8 mouse cellular contexts compared by ENCODE assay signal in the genomic region with DNA sequence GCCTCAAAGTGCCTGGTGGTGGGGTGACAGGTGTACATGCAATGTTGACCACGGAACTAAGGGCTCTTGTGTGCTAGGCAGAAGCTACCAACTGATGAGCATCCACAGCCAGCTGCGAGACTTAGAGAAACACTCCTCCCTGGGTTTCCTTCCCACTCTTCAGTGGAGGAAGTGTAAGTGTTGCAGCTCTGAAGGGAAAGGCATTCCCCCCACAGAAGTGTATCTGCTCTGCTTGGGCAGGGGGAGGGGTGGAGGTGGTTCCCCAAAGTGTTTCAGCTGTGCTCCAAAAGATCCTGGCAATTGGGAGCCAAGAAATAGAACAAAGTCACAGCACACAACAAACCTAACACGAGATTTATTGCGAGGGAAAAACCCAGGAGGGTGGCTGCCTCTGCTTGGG. TPM values are rescaled to one million over a fixed set of nuclear protein-coding genes. Genes with fewer than 3 reads are reported as not detected.
DNase-seq lines count a peak whose midpoint lies in the region; ATAC-seq and TF ChIP-seq lines count a peak whose summit lies in the region.

No protein-coding gene starts in this region.

- H3K36me3 ChIP-seq in kidney, embryonic 14.5 days (ENCODE audit: control insufficient read depth, insufficient read depth, low read length): peaks cover 14% of the 10 kb centered on the region
- H3K36me3 ChIP-seq in kidney, adult 2 months (ENCODE audit: control insufficient read depth, insufficient read depth, low read length): no peaks in the 10 kb centered on the region
- no peaks in the 10 kb centered on the region for H3K36me3 ChIP-seq in hindbrain, embryonic 15.5 days
- H3K36me3 ChIP-seq in midbrain, embryonic 14.5 days (ENCODE audit: control insufficient read depth, insufficient read depth, low read length): peaks cover 5% of the 10 kb centered on the region; the same call in 1 of the 2 replicates

- 56% methylated on average over 4 of the region's 4 CpGs for WGBS in kidney, embryonic 14.5 days
- WGBS in kidney, adult 2 months: 53% methylated on average over 4 of the region's 4 CpGs
- 69% methylated on average over 4 of the region's 4 CpGs for WGBS in hindbrain, embryonic 15.5 days
- WGBS in midbrain, embryonic 14.5 days: 74% methylated on average over 4 of the region's 4 CpGs

- H3K27me3 ChIP-seq in kidney, embryonic 14.5 days (ENCODE audit: control insufficient read depth, insufficient read depth, low read length): no peaks in the 10 kb centered on the region
- H3K27me3 ChIP-seq in kidney, adult 2 months (replicated peaks; ENCODE audit: control insufficient read depth, insufficient read depth, low read length): no peaks in the 10 kb centered on the region
- H3K27me3 ChIP-seq in hindbrain, embryonic 15.5 days: 0 out of 2 replicates have a peak, but pooled peaks cover 5% of the 10 kb centered on the region
- no peaks in the 10 kb centered on the region for H3K27me3 ChIP-seq in midbrain, embryonic 14.5 days (ENCODE audit: control insufficient read depth, insufficient read depth, low read length)

- peaks cover 32% of the 10 kb centered on the region for H3K4me1 ChIP-seq in kidney, embryonic 14.5 days (ENCODE audit: control insufficient read depth, insufficient read depth, low read length)
- peaks cover 33% of the 10 kb centered on the region for H3K4me1 ChIP-seq in kidney, adult 2 months (ENCODE audit: control insufficient read depth, insufficient read depth, low read length)
- H3K4me1 ChIP-seq in brown adipose tissue, adult 24 weeks (ENCODE audit: control insufficient read depth, insufficient read depth, insufficient read length, low read length): peaks cover 20% of the 10 kb centered on the region
- peaks cover 44% of the 10 kb centered on the region for H3K4me1 ChIP-seq in hindbrain, embryonic 15.5 days (replicated peaks)
- peaks cover 30% of the 10 kb centered on the region for H3K4me1 ChIP-seq in midbrain, embryonic 14.5 days (ENCODE audit: control insufficient read depth, insufficient read depth, low read length)

- no peak overlapping the region for H3K27ac ChIP-seq in kidney, embryonic 14.5 days (ENCODE audit: low read depth, low read length)
- H3K27ac ChIP-seq in kidney, adult 2 months (ENCODE audit: insufficient read depth, low read depth, low read length): no peak overlapping the region
- no peak overlapping the region for H3K27ac ChIP-seq in brown adipose tissue, adult 24 weeks (replicated peaks; ENCODE audit: low read depth, low read length)
- peak overlapping the region; percentile 90 for H3K27ac ChIP-seq in hindbrain, embryonic 15.5 days (replicated peaks)
- peak overlapping the region; percentile 77 for H3K27ac ChIP-seq in midbrain, embryonic 14.5 days (replicated peaks; ENCODE audit: low read depth, low read length)

- TF ChIP-seq POLR2A in kidney, adult 2 months (IDR thresholded peaks at IDR 0.05; ENCODE audit: low read depth, low read length): no peak

- H3K9ac ChIP-seq in kidney, embryonic 14.5 days (ENCODE audit: low read depth, low read length): peak overlapping the region; percentile 62; the same call in 1 of the 2 replicates
- H3K9ac ChIP-seq in hindbrain, embryonic 15.5 days: peak overlapping the region; percentile 67
- H3K9ac ChIP-seq in midbrain, embryonic 14.5 days (replicated peaks; ENCODE audit: low read length): peak overlapping the region; percentile 67

- peak overlapping the region; percentile 72 for H3K4me2 ChIP-seq in kidney, embryonic 14.5 days (replicated peaks; ENCODE audit: low read depth, low read length)
- H3K4me2 ChIP-seq in hindbrain, embryonic 15.5 days: peak overlapping the region; percentile 99
- peak overlapping the region; percentile 99 for H3K4me2 ChIP-seq in midbrain, embryonic 14.5 days (ENCODE audit: low read length)

- TF ChIP-seq CTCF in kidney, adult 2 months (conservative IDR thresholded peaks at IDR 0.05; ENCODE audit: insufficient read depth, insufficient read length, low read depth, low read length): no peak

- DNase-seq in kidney, adult 2 months: no peak
- no peak for DNase-seq in midbrain, embryonic 14.5 days
- DNase-seq in embryo, embryonic 10 days (ENCODE audit: low spot score): no peak
- DNase-seq in layer of hippocampus, adult 9-11 months: no peak
- DNase-seq in lung, postnatal 4 days: no peak

- no peaks in the 10 kb centered on the region for H3K9me3 ChIP-seq in kidney, embryonic 14.5 days (ENCODE audit: control insufficient read depth, low read length)
- no peaks in the 10 kb centered on the region for H3K9me3 ChIP-seq in hindbrain, embryonic 15.5 days
- no peaks in the 10 kb centered on the region for H3K9me3 ChIP-seq in midbrain, embryonic 14.5 days (ENCODE audit: control insufficient read depth, low read length)

- H3K4me3 ChIP-seq in kidney, embryonic 14.5 days (ENCODE audit: low read length): peak overlapping the region; percentile 96
- H3K4me3 ChIP-seq in kidney, adult 2 months (ENCODE audit: insufficient read depth, low read depth, low read length): no peak overlapping the region
- peak overlapping the region; percentile 63; the same call in 1 of the 2 replicates for H3K4me3 ChIP-seq in brown adipose tissue, adult 24 weeks (ENCODE audit: insufficient read depth, low read depth, low read length)
- H3K4me3 ChIP-seq in hindbrain, embryonic 15.5 days: peak overlapping the region; percentile 100
- H3K4me3 ChIP-seq in midbrain, embryonic 14.5 days (replicated peaks; ENCODE audit: low read depth, low read length): peak overlapping the region; percentile 94

- peak; percentile 7 for ATAC-seq in kidney, embryonic 14.5 days (ENCODE audit: low FRiP score, low TSS enrichment)
- ATAC-seq in hindbrain, embryonic 15.5 days (ENCODE audit: low FRiP score, low read depth): no peak
- 0 out of 2 replicates have a peak, but pooled peaks have one; percentile 9 for ATAC-seq in midbrain, embryonic 14.5 days (ENCODE audit: low FRiP score, low TSS enrichment)

RNA-seq across cellular contexts. Expression of a gene that starts 0.9 kb away (rescaled TPM):
- polyA plus RNA-seq in kidney, embryonic 14.5 days (2014; fragmentation: Nextera tagmentation; extraction: Ambion mirVana): 21.8 and 24.2 TPM in 2 replicates
- 25.8 and 27.4 TPM in 2 replicates for polyA plus RNA-seq in kidney, adult 2 months (2012; rRNA removed)
- polyA plus RNA-seq in brown adipose tissue, adult 24 weeks (2012; ENCODE audit: insufficient read depth, insufficient read length, missing spikeins): 11.7 and 20.8 TPM in 2 replicates
- 14.5 and 15.1 TPM in 2 replicates for polyA plus RNA-seq in hindbrain, embryonic 15.5 days (2015; fragmentation: Nextera tagmentation; extraction: Ambion mirVana)
- 16.9 and 18.4 TPM in 2 replicates for polyA plus RNA-seq in midbrain, embryonic 14.5 days (2014; fragmentation: Nextera tagmentation; extraction: Ambion mirVana)

RNA-seq across cellular contexts. Expression of a gene that starts 19.4 kb away (rescaled TPM):
- 0.14 and 0.26 TPM in 2 replicates for polyA plus RNA-seq in kidney, embryonic 14.5 days (2014; fragmentation: Nextera tagmentation; extraction: Ambion mirVana)
- 1.6 and 2.8 TPM in 2 replicates for polyA plus RNA-seq in kidney, adult 2 months (2012; rRNA removed)
- polyA plus RNA-seq in brown adipose tissue, adult 24 weeks (2012; ENCODE audit: insufficient read depth, insufficient read length, missing spikeins): not detected in 2 replicates
- polyA plus RNA-seq in hindbrain, embryonic 15.5 days (2015; fragmentation: Nextera tagmentation; extraction: Ambion mirVana): 0.27 and 0.47 TPM in 2 replicates
- polyA plus RNA-seq in midbrain, embryonic 14.5 days (2014; fragmentation: Nextera tagmentation; extraction: Ambion mirVana): 0.47 TPM in 1 of 2 replicates, not detected in the other

RNA-seq across cellular contexts. Expression of a gene that starts 24.4 kb away (rescaled TPM):
- 7.6 and 7.9 TPM in 2 replicates for polyA plus RNA-seq in kidney, embryonic 14.5 days (2014; fragmentation: Nextera tagmentation; extraction: Ambion mirVana)
- polyA plus RNA-seq in kidney, adult 2 months (2012; rRNA removed): 0.08 TPM in 1 of 2 replicates, not detected in the other
- polyA plus RNA-seq in brown adipose tissue, adult 24 weeks (2012; ENCODE audit: insufficient read depth, insufficient read length, missing spikeins): not detected in 2 replicates
- 2.8 and 7.8 TPM in 2 replicates for polyA plus RNA-seq in hindbrain, embryonic 15.5 days (2015; fragmentation: Nextera tagmentation; extraction: Ambion mirVana)
- polyA plus RNA-seq in midbrain, embryonic 14.5 days (2014; fragmentation: Nextera tagmentation; extraction: Ambion mirVana): not detected in 2 replicates

RNA-seq across cellular contexts. Expression of a gene that starts 38.4 kb away (rescaled TPM):
- 2.3 and 2.6 TPM in 2 replicates for polyA plus RNA-seq in kidney, embryonic 14.5 days (2014; fragmentation: Nextera tagmentation; extraction: Ambion mirVana)
- 0.58 and 0.66 TPM in 2 replicates for polyA plus RNA-seq in kidney, adult 2 months (2012; rRNA removed)
- not detected in 2 replicates for polyA plus RNA-seq in brown adipose tissue, adult 24 weeks (2012; ENCODE audit: insufficient read depth, insufficient read length, missing spikeins)
- polyA plus RNA-seq in hindbrain, embryonic 15.5 days (2015; fragmentation: Nextera tagmentation; extraction: Ambion mirVana): 37.8 and 43.2 TPM in 2 replicates
- polyA plus RNA-seq in midbrain, embryonic 14.5 days (2014; fragmentation: Nextera tagmentation; extraction: Ambion mirVana): 38.8 and 42.9 TPM in 2 replicates

RNA-seq across cellular contexts. Expression of a gene that starts 51.7 kb away (rescaled TPM):
- 322 and 327 TPM in 2 replicates for polyA plus RNA-seq in kidney, embryonic 14.5 days (2014; fragmentation: Nextera tagmentation; extraction: Ambion mirVana)
- 277 and 300 TPM in 2 replicates for polyA plus RNA-seq in kidney, adult 2 months (2012; rRNA removed)
- polyA plus RNA-seq in brown adipose tissue, adult 24 weeks (2012; ENCODE audit: insufficient read depth, insufficient read length, missing spikeins): 158 and 198 TPM in 2 replicates
- polyA plus RNA-seq in hindbrain, embryonic 15.5 days (2015; fragmentation: Nextera tagmentation; extraction: Ambion mirVana): 291 and 295 TPM in 2 replicates
- 274 and 309 TPM in 2 replicates for polyA plus RNA-seq in midbrain, embryonic 14.5 days (2014; fragmentation: Nextera tagmentation; extraction: Ambion mirVana)

Comparison
In these comparisons a context has a peak if more than half of its experiments do, and no peak if none do; other contexts are left out.
1. H3K27ac ChIP-seq: peak in hindbrain, embryonic 15.5 days (single experiment) and midbrain, embryonic 14.5 days (single experiment); none in kidney, embryonic 14.5 days (single experiment), kidney, adult 2 months (single experiment) and brown adipose tissue, adult 24 weeks (single experiment).
2. Peak in every context shown above with its lines, with median percentiles within 50 percentile points of each other: H3K4me2 ChIP-seq and H3K9ac ChIP-seq.